Mouse (Mus musculus): ENCODE results near the gene Calm3.

DNA sequence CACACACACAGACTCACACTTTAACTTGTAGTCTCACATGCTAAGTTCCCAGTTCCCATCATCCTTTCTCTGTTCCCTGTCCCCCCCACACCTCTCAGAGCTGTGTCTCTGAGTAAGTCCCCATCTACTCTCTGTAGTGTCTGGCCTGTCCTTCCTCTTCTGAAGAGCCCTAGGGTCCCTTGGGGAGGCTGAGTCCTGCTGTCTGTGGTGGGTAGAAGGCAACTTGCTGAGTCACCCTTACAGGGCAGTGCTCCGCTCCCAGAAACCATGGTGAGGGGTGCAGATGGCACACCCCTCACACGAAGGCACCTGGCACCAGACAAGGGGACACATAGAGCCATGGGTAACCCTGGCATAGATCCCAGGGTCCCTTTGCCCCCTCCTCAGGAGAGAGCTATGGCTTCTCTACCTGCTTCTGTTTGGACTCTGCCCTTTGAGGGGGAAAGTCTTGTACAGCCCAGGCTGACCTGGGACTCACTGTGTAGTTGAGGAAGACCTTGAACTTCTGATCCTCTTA lies 20.4 kb downstream of the Calm3 start:
- TF ChIP-seq POLR2A (IDR thresholded peaks at IDR 0.05; ENCODE audit: low read depth, low read length) = no peak
- TF ChIP-seq CTCF (IDR thresholded peaks at IDR 0.05; ENCODE audit: extremely low read depth, insufficient read length, insufficient replicate concordance, low read depth, low read length) = no peak
